Mouse (Mus musculus): ENCODE results near the gene Il17re.

Il17re gene

GRCm38 (mm10) chr6:113457952-113458534 is at the start of gene Il17re:
TSS of gene Il17re (plus strand) at chr6:113458484.
- DNase-seq = no peak

GRCm38 (mm10) chr6:113410001-113410400 is 48.3 kb upstream of the Il17re start:
- DNase-seq = no peak

GRCm38 (mm10) chr6:113416416-113416815 is 41.9 kb upstream of the Il17re start:
- no peak for DNase-seq

- DNase-seq = no peak
Observed at GRCm38 (mm10) chr6:113418441-113419198, 39.7 kb upstream of the Il17re start.

GRCm38 (mm10) chr6:113419199-113419587 is 39.1 kb upstream of the Il17re start, which contains the start of gene Rpusd3:
TSS of gene Rpusd3 (minus strand) at chr6:113419340.
- peak; percentile 96 to 99 for DNase-seq

GRCm38 (mm10) chr6:113423000-113423399 is 35.3 kb upstream of the Il17re start:
- DNase-seq = no peak

- DNase-seq = no peak
Observed at GRCm38 (mm10) chr6:113424187-113424586, 34.1 kb upstream of the Il17re start.

GRCm38 (mm10) chr6:113426696-113427095 is 31.6 kb upstream of the Il17re start:
- no peak for DNase-seq

GRCm38 (mm10) chr6:113427397-113427796 is 30.9 kb upstream of the Il17re start:
- peak in 1 of 2 experiments; percentile 74 for DNase-seq

GRCm38 (mm10) chr6:113428006-113428405 is 30.3 kb upstream of the Il17re start:
- DNase-seq = no peak

- no peak for DNase-seq
Observed at GRCm38 (mm10) chr6:113429965-113430364, 28.3 kb upstream of the Il17re start.

- no peak for DNase-seq
Observed at GRCm38 (mm10) chr6:113430846-113431245, 27.4 kb upstream of the Il17re start.

- no peak for DNase-seq
Observed at GRCm38 (mm10) chr6:113431801-113432200, 26.5 kb upstream of the Il17re start.

- no peak for DNase-seq
Observed at GRCm38 (mm10) chr6:113433661-113434060, 24.6 kb upstream of the Il17re start.

- no peak for DNase-seq
Observed at GRCm38 (mm10) chr6:113434691-113435090, 23.6 kb upstream of the Il17re start.

- peak in 1 of 2 experiments; percentile 40 for DNase-seq
Observed at GRCm38 (mm10) chr6:113435664-113436205, 22.5 kb upstream of the Il17re start, which contains the start of gene Cidec. TSS of gene Cidec (minus strand) at chr6:113435760.

- DNase-seq = no peak
Observed at GRCm38 (mm10) chr6:113437135-113437534, 21.1 kb upstream of the Il17re start.

- DNase-seq = no peak
Observed at GRCm38 (mm10) chr6:113438721-113439430, 19.4 kb upstream of the Il17re start.

GRCm38 (mm10) chr6:113440686-113441085 is 17.6 kb upstream of the Il17re start:
- DNase-seq = no peak

GRCm38 (mm10) chr6:113441147-113441680 is 17.1 kb upstream of the Il17re start:
- peak in 1 of 2 experiments; percentile 76 for DNase-seq

- DNase-seq = no peak
Observed at GRCm38 (mm10) chr6:113442087-113442441, 16.2 kb upstream of the Il17re start.

- peak; percentile 90 to 93 for DNase-seq
Observed at GRCm38 (mm10) chr6:113442442-113443090, 15.7 kb upstream of the Il17re start, which contains the start of gene Jagn1. TSS of gene Jagn1 (plus strand) at chr6:113442569.

Data from lung, postnatal 4 days (tissue).